Mouse (Mus musculus) hindbrain, postnatal 0 days (tissue): ENCODE measurements around the gene Tuba1a. TPM values are rescaled to one million over a fixed set of nuclear protein-coding genes. Genes with fewer than 3 reads are reported as not detected.

Experiments
- ATAC-seq: fragments of 200-750 bp; cut with Nextera tagmentation; 2 replicates; pipeline ENCODE4 v1.8.0; 2017; ENCODE audit warnings: mild to moderate bottlenecking, moderate TSS enrichment, moderate library complexity
- DNase-seq: peaks from one replicate; pipeline ENCODE4 v3.0.0-alpha.2; 2015; ENCODE audit warnings: low spot score
- H3K27ac ChIP-seq: fragments of 300-500 bp; sonication (generic); 2 replicates; pipeline ENCODE4 v1.5.1; 2014; ENCODE audit warnings: mild to moderate bottlenecking
- H3K27me3 ChIP-seq: fragments of 300-500 bp; sonication (generic); 2 replicates; pipeline ENCODE4 v1.6.1; 2014; ENCODE audit warnings: low read length, mixed read lengths; ENCODE audit not compliant: insufficient read depth
- H3K36me3 ChIP-seq: fragments of 300-500 bp; sonication (generic); 2 replicates; pipeline ENCODE4 v1.6.1; 2014; ENCODE audit warnings: low read length, mixed read lengths; ENCODE audit not compliant: insufficient read depth
- H3K4me1 ChIP-seq: fragments of 300-500 bp; sonication (generic); 2 replicates; pipeline ENCODE4 v1.6.1; 2014; ENCODE audit warnings: antibody characterized with exemption, low read length, mixed read lengths; ENCODE audit not compliant: insufficient read depth
- H3K4me2 ChIP-seq: fragments of 300-500 bp; sonication (generic); 2 replicates; pipeline ENCODE4 v1.6.1; 2014; ENCODE audit warnings: low read depth, mild to moderate bottlenecking, low read length, moderate library complexity, mixed read lengths
- H3K4me3 ChIP-seq: fragments of 300-500 bp; sonication (generic); 2 replicates; pipeline ENCODE4 v1.5.1; 2014; ENCODE audit warnings: low read length
- H3K9ac ChIP-seq: fragments of 300-500 bp; sonication (generic); replicated peaks from 2 replicates; pipeline ENCODE4 v1.6.1; 2014; ENCODE audit warnings: mild to moderate bottlenecking, low read length, moderate library complexity, mixed read lengths
- H3K9me3 ChIP-seq: fragments of 300-500 bp; sonication (generic); 2 replicates; pipeline ENCODE4 v1.6.1; 2016; ENCODE audit warnings: low read length, mixed read lengths
- CTCF ChIP-seq: IDR thresholded peaks from 2 replicates; pipeline ENCODE4 v1.5.1; 2016; ENCODE audit warnings: antibody characterized with exemption, control low read depth, low read depth
- WGBS: fragments of 180-500 bp; shearing (Covaris S2); extraction: QIAGEN DNeasy Blood & Tissue Kit; methylation state at CpG from one replicate; pipeline ENCODE4 v1.1.7; 2014; 5-methylcytosine and 5-hydroxymethylcytosine counted together
- polyA plus RNA-seq: library from polyadenylated mRNA; unstranded; fragments of >200 nt; fragmentation: Nextera tagmentation; extraction: Ambion mirVana; gene quantifications from 2 replicates; pipeline ENCODE4 v1.2.1, GENCODE M21; 2015
- total RNA-seq: library from RNA; depleted of rRNA; stranded (reverse); fragments of >200 nt; gene quantifications from 2 replicates; pipeline ENCODE4 v1.2.3, GENCODE M21; 2014; rRNA removed

Tuba1a gene
- 18,723 and 19,179 TPM in 2 replicates for total RNA-seq
- 11,647 and 12,500 TPM in 2 replicates for polyA plus RNA-seq

DNA sequence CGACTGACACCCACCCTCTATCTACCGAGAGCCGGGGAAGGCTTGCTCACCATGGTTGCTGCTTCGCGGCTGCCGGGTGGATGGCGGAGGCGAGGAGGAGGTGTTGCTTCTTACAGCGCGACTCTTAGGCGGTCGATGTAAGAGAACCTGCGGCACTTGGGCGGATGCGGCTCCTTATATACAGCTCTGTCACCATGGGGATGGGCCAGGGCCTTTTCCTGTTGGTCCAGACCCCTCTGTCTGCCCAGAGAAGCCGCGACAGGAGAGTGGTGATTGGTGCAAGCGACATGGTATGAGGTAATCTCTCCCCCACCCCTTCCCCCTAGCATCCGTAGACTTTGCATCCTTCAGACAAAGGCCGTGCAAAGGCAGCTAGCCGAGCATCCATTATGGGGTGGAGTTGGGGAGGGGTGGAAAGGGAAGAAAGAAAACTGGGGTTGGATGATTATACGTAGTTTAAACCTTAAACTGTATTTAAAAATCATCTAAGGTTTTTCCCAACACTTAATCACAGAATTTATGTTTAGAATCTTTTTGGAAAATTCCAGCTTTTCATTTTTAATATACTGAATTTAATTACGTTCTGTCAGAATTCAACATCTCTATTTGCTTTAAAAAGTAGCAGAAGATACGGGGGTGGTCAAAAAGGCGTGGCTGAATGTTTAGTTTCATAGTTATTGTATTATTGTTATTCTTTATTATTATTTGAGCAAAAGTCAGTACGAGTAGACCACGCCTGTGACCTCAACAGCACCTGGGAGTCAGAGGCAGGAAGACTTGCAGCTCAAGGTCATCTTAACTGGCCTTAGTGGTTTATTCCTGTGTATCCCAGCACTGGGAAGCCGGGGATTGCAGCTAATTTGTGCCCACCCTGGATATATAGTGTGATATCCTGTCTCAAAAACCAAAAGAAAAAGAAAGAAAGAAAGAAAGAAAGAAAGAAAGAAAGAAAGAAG, at the start of gene Tuba1a, which contains the start of gene Gm49450:
Gene Tuba1a, minus strand, starts transcription at position 303 of the 956 bp plus-strand sequence.
Gene Gm49450, minus strand, starts transcription at position 151 of the 956 bp plus-strand sequence.
- Histone ChIP-seq H3K27me3 (no peaks in the 10 kb centered on the region), H3K36me3 (no peaks in the 10 kb centered on the region; the same call in 1 of the 2 replicates), H3K4me1 (no peaks in the 10 kb centered on the region; the same call in 1 of the 2 replicates), H3K27ac (peak within 1 kb of the TSS; percentile 100), H3K9me3 (no peaks in the 10 kb centered on the region), H3K4me3 (peak within 1 kb of the TSS; percentile 90), H3K9ac (peak within 1 kb of the TSS; percentile 100), H3K4me2 (peak within 1 kb of the TSS; percentile 76)
- peak; percentile 99 for DNase-seq
- 1% methylated on average over 28 of the region's 28 CpGs for WGBS
- no peak for TF ChIP-seq CTCF
- peak; percentile 99 for ATAC-seq

DNA sequence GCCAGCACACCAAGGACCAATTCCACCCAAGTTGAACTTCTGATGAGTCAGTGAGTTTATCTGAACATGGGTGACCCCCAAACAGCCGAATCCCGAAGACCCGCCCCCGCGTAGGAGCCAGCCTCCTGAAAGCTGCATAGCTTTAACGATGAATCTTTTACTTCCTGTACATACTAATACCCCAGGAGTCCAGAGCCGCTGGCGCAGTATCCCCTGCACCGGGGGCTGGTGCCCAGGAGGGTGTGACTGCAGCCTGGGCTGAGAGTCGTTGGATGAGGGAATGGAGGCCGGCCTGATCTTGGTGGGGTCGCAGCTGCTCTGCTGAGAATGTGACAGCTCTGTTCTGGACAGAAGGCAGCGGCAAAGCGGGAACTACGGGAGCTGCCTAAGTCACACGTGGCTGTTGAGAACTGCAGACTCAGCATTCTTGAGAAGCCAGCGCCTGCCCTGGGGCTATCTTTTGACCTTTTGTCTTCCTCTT, 48.0 kb upstream of the Tuba1a start:
- H3K36me3 ChIP-seq = no peaks in the 10 kb centered on the region
- H3K4me2 ChIP-seq = peak overlapping the region; percentile 51
- H3K27ac ChIP-seq = no peak overlapping the region
- peaks cover 5% of the 10 kb centered on the region; the same call in 1 of the 2 replicates for H3K4me1 ChIP-seq
- peak overlapping the region; percentile 21; the same call in 1 of the 2 replicates for H3K4me3 ChIP-seq
- WGBS = 16% methylated on average over 17 of the region's 17 CpGs
- H3K9ac ChIP-seq = no peak overlapping the region
- no peak for DNase-seq
- no peaks in the 10 kb centered on the region for H3K9me3 ChIP-seq
- ATAC-seq = peak; percentile 62; the same call in 1 of the 2 replicates
- 0 out of 2 replicates have a peak, but pooled peaks have one; percentile 4 for TF ChIP-seq CTCF
- no peaks in the 10 kb centered on the region for H3K27me3 ChIP-seq

- Histone ChIP-seq H3K4me2 (peak overlapping the region; percentile 51), H3K27me3 (no peaks in the 10 kb centered on the region), H3K9me3 (no peaks in the 10 kb centered on the region), H3K4me3 (no peak overlapping the region), H3K9ac (no peak overlapping the region), H3K27ac (peak overlapping the region; percentile 33; the same call in 1 of the 2 replicates), H3K36me3 (no peaks in the 10 kb centered on the region), H3K4me1 (peaks cover 5% of the 10 kb centered on the region; the same call in 1 of the 2 replicates)
- DNase-seq = peak; percentile 86
- TF ChIP-seq CTCF = peak; percentile 74
- 34% methylated on average over 14 of the region's 14 CpGs for WGBS
- ATAC-seq = no peak
These were observed 47.2 kb upstream of the Tuba1a start for GRCm38 (mm10) chr15:99000535-99001283.

DNA sequence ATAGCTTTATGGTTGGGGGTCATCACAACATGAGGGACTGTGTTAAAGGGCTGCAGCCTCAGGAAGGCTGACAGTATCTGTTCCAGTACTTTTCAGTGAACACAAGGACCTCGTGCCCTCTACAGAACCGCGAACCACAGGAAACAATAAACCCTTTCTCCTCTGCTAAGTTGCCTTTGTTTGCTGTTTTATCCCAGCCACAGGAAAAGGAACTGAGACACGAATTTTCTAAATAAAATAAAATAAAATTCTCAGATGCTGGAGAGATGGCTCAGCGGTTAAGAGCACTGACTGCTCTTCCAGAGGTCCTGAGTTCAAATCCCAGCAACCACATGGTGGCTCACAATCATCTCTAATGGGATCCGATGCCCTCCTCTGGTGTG, 45.3 kb upstream of the Tuba1a start:
- Histone ChIP-seq H3K9ac (no peak overlapping the region), H3K9me3 (no peaks in the 10 kb centered on the region), H3K27me3 (no peaks in the 10 kb centered on the region), H3K4me2 (no peak overlapping the region), H3K27ac (no peak overlapping the region), H3K4me1 (peaks cover 5% of the 10 kb centered on the region; the same call in 1 of the 2 replicates), H3K36me3 (no peaks in the 10 kb centered on the region), H3K4me3 (no peak overlapping the region)
- ATAC-seq = no peak
- no peak for DNase-seq
- WGBS = 34% methylated on average over 6 of the region's 6 CpGs
- TF ChIP-seq CTCF = no peak

DNA sequence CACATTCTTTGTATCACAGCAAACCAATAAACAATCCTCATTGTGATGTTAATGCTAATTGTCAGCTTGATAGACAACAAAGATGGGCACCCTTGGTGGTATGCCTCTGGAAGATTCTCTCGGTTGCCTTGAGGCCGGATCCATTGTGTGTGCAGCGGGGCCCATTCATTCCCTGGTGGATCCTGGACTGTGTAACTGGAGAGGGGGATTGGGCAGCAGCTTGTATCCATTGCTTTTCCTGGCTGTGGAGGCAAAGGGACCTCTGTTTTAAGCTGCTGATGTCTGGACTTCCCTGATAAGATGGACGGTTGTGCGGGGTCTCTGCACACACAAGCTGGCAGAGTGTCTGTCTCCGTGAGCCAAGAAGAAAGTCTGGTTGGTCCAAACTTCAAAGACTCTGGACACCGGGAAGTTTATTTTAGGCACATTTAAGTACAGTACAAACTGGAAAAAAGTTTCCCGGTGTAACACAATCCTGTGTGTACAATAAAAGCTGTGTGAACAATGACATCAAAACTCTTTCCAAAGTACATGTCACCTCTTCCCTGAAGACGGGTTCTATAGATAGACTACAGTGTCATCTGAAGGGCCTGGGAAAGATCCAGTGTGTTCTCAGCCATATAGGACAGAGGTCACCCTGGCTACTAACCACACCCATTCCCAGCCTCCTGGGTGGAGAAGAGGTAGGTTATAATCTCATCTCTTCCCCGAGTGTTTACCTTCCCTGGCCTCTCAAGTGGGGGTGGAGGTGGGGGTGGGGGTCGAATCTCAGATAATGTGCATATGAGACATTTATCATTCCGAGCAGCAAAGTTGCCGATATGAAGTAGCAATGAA, 44.7 kb upstream of the Tuba1a start:
- 34% methylated on average over 13 of the region's 13 CpGs for WGBS
- Histone ChIP-seq H3K36me3 (no peaks in the 10 kb centered on the region), H3K27me3 (no peaks in the 10 kb centered on the region), H3K9ac (no peak overlapping the region), H3K4me3 (no peak overlapping the region), H3K9me3 (no peaks in the 10 kb centered on the region), H3K4me2 (no peak overlapping the region), H3K4me1 (peaks cover 5% of the 10 kb centered on the region; the same call in 1 of the 2 replicates), H3K27ac (no peak overlapping the region)
- ATAC-seq (no peak), DNase-seq (no peak)
- no peak for TF ChIP-seq CTCF
